Mouse (Mus musculus) forebrain, embryonic 13.5 days (tissue): ENCODE results near the gene Exoc4. TPM values are rescaled to one million over a fixed set of nuclear protein-coding genes. Genes with fewer than 3 reads are reported as not detected.

Source experiments
- ATAC-seq: fragments of 200-750 bp; cut with Nextera tagmentation; 2 replicates; pipeline ENCODE4 v1.8.0; 2017
- H3K27ac ChIP-seq: fragments of 300-500 bp; sonication (generic); 2 replicates; pipeline ENCODE4 v1.5.1; 2015; ENCODE audit warnings: inconsistent platforms, mild to moderate bottlenecking, moderate library complexity
- H3K27me3 ChIP-seq: fragments of 300-500 bp; sonication (generic); 2 replicates; pipeline ENCODE4 v1.6.1; 2015; ENCODE audit warnings: mild to moderate bottlenecking, inconsistent platforms
- H3K36me3 ChIP-seq: fragments of 300-500 bp; sonication (generic); 2 replicates; pipeline ENCODE4 v1.6.1; 2015; ENCODE audit warnings: mild to moderate bottlenecking, inconsistent platforms; ENCODE audit not compliant: poor library complexity, severe bottlenecking
- H3K4me1 ChIP-seq: fragments of 300-500 bp; sonication (generic); 2 replicates; pipeline ENCODE4 v1.6.1; 2015; ENCODE audit warnings: inconsistent platforms
- H3K4me2 ChIP-seq: fragments of 300-500 bp; sonication (generic); 2 replicates; pipeline ENCODE4 v1.6.1; 2015; ENCODE audit warnings: inconsistent platforms, mild to moderate bottlenecking, moderate library complexity
- H3K4me3 ChIP-seq: fragments of 300-500 bp; sonication (generic); 2 replicates; pipeline ENCODE4 v1.5.1; 2015; ENCODE audit warnings: mild to moderate bottlenecking, inconsistent platforms
- H3K9ac ChIP-seq: fragments of 300-500 bp; sonication (generic); 2 replicates; pipeline ENCODE4 v1.6.1; 2015; ENCODE audit warnings: mild to moderate bottlenecking, inconsistent platforms
- H3K9me3 ChIP-seq: fragments of 300-500 bp; sonication (generic); replicated peaks from 2 replicates; pipeline ENCODE4 v1.6.1; 2016; ENCODE audit warnings: inconsistent platforms
- WGBS: fragments of 180-500 bp; shearing (Covaris S2); methylation state at CpG from one replicate; pipeline ENCODE4 v1.1.7; 2015; 5-methylcytosine and 5-hydroxymethylcytosine counted together
- polyA plus RNA-seq: library from polyadenylated mRNA; unstranded; fragments of >200 nt; fragmentation: Nextera tagmentation; extraction: Ambion mirVana; gene quantifications from 2 replicates; pipeline ENCODE4 v1.2.1, GENCODE M21; 2015

Exoc4 gene
- polyA plus RNA-seq, 1 experiment from 2014 or later = 56.6 TPM

- H3K36me3 ChIP-seq = no peaks in the 10 kb centered on the region
- ATAC-seq = 0 out of 2 replicates have a peak, but pooled peaks have one; percentile 19
- H3K27ac ChIP-seq = peak overlapping the region; percentile 68
- H3K27me3 ChIP-seq = no peaks in the 10 kb centered on the region
- no peaks in the 10 kb centered on the region for H3K9me3 ChIP-seq
- H3K4me2 ChIP-seq = no peak overlapping the region; the same call in 1 of the 2 replicates
- no peak overlapping the region for H3K4me3 ChIP-seq
- peaks cover 18% of the 10 kb centered on the region for H3K4me1 ChIP-seq
- 13% methylated on average over 6 of the region's 6 CpGs for WGBS
- H3K9ac ChIP-seq = no peak overlapping the region
These were observed 247.4 kb downstream of the Exoc4 start for GRCm38 (mm10) chr6:33496141-33496855.

DNA sequence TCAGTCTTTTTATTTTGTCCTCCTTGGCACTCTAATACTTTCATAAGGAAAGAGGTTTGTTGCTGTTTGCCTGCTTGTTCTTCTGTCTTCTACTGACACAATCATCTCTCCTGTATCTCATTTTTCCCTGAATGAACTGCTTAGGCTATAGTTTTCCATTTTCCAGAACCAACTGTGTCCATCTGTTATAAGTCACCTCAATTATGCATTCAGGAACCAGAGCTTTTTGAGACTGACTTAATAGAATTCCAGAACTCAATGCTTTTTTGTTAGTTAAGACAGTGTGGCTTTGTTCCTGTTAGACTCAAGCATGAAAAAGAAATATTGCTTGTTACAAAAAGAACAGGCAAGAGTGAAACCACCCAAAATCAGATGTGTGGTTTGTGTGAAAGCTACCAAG lies 248.5 kb downstream of the Exoc4 start:
- H3K4me2 ChIP-seq = no peak overlapping the region
- no peak overlapping the region for H3K9ac ChIP-seq
- H3K27ac ChIP-seq = no peak overlapping the region
- no peaks in the 10 kb centered on the region for H3K27me3 ChIP-seq
- ATAC-seq = no peak
- H3K4me3 ChIP-seq = no peak overlapping the region
- peaks cover 18% of the 10 kb centered on the region for H3K4me1 ChIP-seq
- no peaks in the 10 kb centered on the region for H3K9me3 ChIP-seq
- H3K36me3 ChIP-seq = no peaks in the 10 kb centered on the region

DNA sequence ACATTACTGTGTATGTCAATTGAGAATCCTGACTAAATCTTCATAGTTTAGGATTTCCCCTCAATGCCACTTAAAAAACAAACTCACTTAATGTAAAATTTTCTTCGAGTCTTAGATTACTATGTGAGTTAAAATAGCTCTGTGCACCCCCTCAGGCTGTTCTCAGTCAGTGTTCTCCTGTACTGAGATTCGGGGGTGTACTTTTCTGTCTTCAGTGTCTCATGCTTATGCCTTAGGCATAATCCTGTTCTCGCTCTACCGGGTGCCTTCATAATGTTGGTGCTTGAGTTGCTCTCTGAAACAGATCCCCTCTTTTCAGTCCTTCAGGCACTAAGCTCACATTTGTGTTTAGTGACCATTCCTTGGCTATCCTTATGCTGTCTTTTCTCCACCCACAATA lies 253.5 kb downstream of the Exoc4 start:
- Histone ChIP-seq H3K27ac (no peak overlapping the region), H3K27me3 (no peaks in the 10 kb centered on the region), H3K4me1 (peaks cover 2% of the 10 kb centered on the region), H3K4me3 (no peak overlapping the region), H3K9ac (no peak overlapping the region), H3K4me2 (no peak overlapping the region), H3K9me3 (no peaks in the 10 kb centered on the region), H3K36me3 (no peaks in the 10 kb centered on the region)
- no peak for ATAC-seq
- 68% methylated on average over 4 of the region's 4 CpGs for WGBS

GRCm38 (mm10) chr6:33503381-33503780 lies 254.5 kb downstream of the Exoc4 start:
- H3K4me3 ChIP-seq = no peak overlapping the region
- H3K27ac ChIP-seq = no peak overlapping the region
- no peaks in the 10 kb centered on the region for H3K36me3 ChIP-seq
- no peak overlapping the region for H3K9ac ChIP-seq
- no peak overlapping the region for H3K4me2 ChIP-seq
- ATAC-seq = no peak
- WGBS = 89% methylated on average over 3 of the region's 3 CpGs
- no peaks in the 10 kb centered on the region for H3K27me3 ChIP-seq
- H3K9me3 ChIP-seq = no peaks in the 10 kb centered on the region
- H3K4me1 ChIP-seq = no peaks in the 10 kb centered on the region

GRCm38 (mm10) chr6:33507134-33507533 lies 258.2 kb downstream of the Exoc4 start:
- H3K9ac ChIP-seq = no peak overlapping the region
- no peak overlapping the region for H3K27ac ChIP-seq
- H3K4me3 ChIP-seq = no peak overlapping the region
- peak; percentile 51; the same call in 1 of the 2 replicates for ATAC-seq
- no peak overlapping the region for H3K4me2 ChIP-seq
- H3K36me3 ChIP-seq = no peaks in the 10 kb centered on the region
- H3K4me1 ChIP-seq = no peaks in the 10 kb centered on the region
- no peaks in the 10 kb centered on the region for H3K9me3 ChIP-seq
- no peaks in the 10 kb centered on the region for H3K27me3 ChIP-seq

- H3K27me3 ChIP-seq = no peaks in the 10 kb centered on the region
- H3K36me3 ChIP-seq = no peaks in the 10 kb centered on the region
- no peak overlapping the region for H3K9ac ChIP-seq
- H3K4me2 ChIP-seq = no peak overlapping the region
- 0 out of 2 replicates have a peak overlapping the region, but pooled peaks have one; percentile 31 for H3K27ac ChIP-seq
- WGBS = 37% methylated on average over 4 of the region's 4 CpGs
- H3K4me1 ChIP-seq = peaks cover 14% of the 10 kb centered on the region
- no peak overlapping the region for H3K4me3 ChIP-seq
- H3K9me3 ChIP-seq = no peaks in the 10 kb centered on the region
- no peak for ATAC-seq
These were observed 266.5 kb downstream of the Exoc4 start for GRCm38 (mm10) chr6:33515391-33515790.

- Histone ChIP-seq H3K27ac (no peak overlapping the region), H3K4me2 (no peak overlapping the region), H3K4me1 (peaks cover 14% of the 10 kb centered on the region), H3K9me3 (no peaks in the 10 kb centered on the region), H3K9ac (no peak overlapping the region), H3K36me3 (no peaks in the 10 kb centered on the region), H3K27me3 (no peaks in the 10 kb centered on the region), H3K4me3 (no peak overlapping the region)
- no peak for ATAC-seq
- 77% methylated on average over 6 of the region's 6 CpGs for WGBS
These were observed 267.9 kb downstream of the Exoc4 start for GRCm38 (mm10) chr6:33516798-33517197.

GRCm38 (mm10) chr6:33517890-33518410 lies 269.1 kb downstream of the Exoc4 start:
- Histone ChIP-seq H3K27ac (no peak overlapping the region), H3K9ac (no peak overlapping the region), H3K9me3 (no peaks in the 10 kb centered on the region), H3K4me2 (no peak overlapping the region), H3K36me3 (no peaks in the 10 kb centered on the region), H3K4me3 (no peak overlapping the region), H3K4me1 (peaks cover 14% of the 10 kb centered on the region), H3K27me3 (no peaks in the 10 kb centered on the region)
- WGBS = 45% methylated on average over 5 of the region's 5 CpGs
- no peak for ATAC-seq

GRCm38 (mm10) chr6:33525695-33526366 lies 276.9 kb downstream of the Exoc4 start:
- H3K9me3 ChIP-seq = no peaks in the 10 kb centered on the region
- WGBS = 78% methylated on average over 7 of the region's 7 CpGs
- ATAC-seq = peak; percentile 88

GRCm38 (mm10) chr6:33540356-33540755 lies 291.5 kb downstream of the Exoc4 start:
- Histone ChIP-seq H3K4me2 (no peak overlapping the region), H3K27me3 (no peaks in the 10 kb centered on the region), H3K36me3 (no peaks in the 10 kb centered on the region), H3K4me1 (no peaks in the 10 kb centered on the region), H3K9ac (no peak overlapping the region), H3K27ac (no peak overlapping the region), H3K9me3 (no peaks in the 10 kb centered on the region), H3K4me3 (no peak overlapping the region)
- WGBS = 92% methylated on average over 1 of the region's 1 CpGs
- no peak for ATAC-seq

More at GRCm38 (mm10) chr6:33525695-33526366, 276.9 kb downstream of the Exoc4 start:
- Histone ChIP-seq H3K27me3 (no peaks in the 10 kb centered on the region), H3K4me2 (no peak overlapping the region), H3K9ac (no peak overlapping the region), H3K4me3 (no peak overlapping the region), H3K4me1 (0 out of 2 replicates have a peak, but pooled peaks cover 5% of the 10 kb centered on the region), H3K27ac (peak overlapping the region; percentile 69; the same call in 1 of the 2 replicates), H3K36me3 (no peaks in the 10 kb centered on the region)

DNA sequence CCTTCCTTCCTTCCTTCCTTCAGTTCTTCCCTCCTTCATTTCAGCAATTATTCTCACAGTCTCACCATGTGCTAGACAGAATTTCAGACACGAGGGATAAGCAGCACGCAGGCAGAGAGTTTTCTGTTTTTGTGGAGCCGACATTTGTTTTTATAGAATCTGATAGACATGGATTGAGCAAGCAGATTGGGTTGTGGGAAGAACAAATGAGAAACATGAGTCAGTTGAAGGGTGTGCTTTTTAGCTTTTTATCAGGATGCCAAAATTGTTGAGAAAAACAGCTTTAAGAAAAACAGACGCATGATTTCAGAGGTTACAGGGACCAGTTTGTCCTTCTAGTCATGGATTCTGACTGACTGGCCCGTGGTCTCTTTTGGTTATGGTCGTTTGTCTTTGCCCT lies 293.8 kb downstream of the Exoc4 start:
- no peaks in the 10 kb centered on the region for H3K9me3 ChIP-seq
- whole genome bisulfite sequencing = 86% methylated on average over 6 of the region's 6 CpGs
- no peaks in the 10 kb centered on the region for H3K36me3 ChIP-seq
- H3K4me1 ChIP-seq = no peaks in the 10 kb centered on the region
- no peak for ATAC-seq
- no peaks in the 10 kb centered on the region for H3K27me3 ChIP-seq
- H3K27ac ChIP-seq = no peak overlapping the region
- no peak overlapping the region for H3K4me3 ChIP-seq
- no peak overlapping the region for H3K4me2 ChIP-seq
- no peak overlapping the region for H3K9ac ChIP-seq

- peaks cover 12% of the 10 kb centered on the region for H3K4me1 ChIP-seq
- 73% methylated on average over 4 of the region's 4 CpGs for WGBS
- no peak overlapping the region for H3K4me3 ChIP-seq
- H3K4me2 ChIP-seq = no peak overlapping the region
- H3K9ac ChIP-seq = no peak overlapping the region
- no peaks in the 10 kb centered on the region for H3K27me3 ChIP-seq
- no peak overlapping the region for H3K27ac ChIP-seq
- no peaks in the 10 kb centered on the region for H3K36me3 ChIP-seq
- ATAC-seq = no peak
- no peaks in the 10 kb centered on the region for H3K9me3 ChIP-seq
These were observed 303.0 kb downstream of the Exoc4 start for GRCm38 (mm10) chr6:33551934-33552333.
